Mouse (Mus musculus) thymus, adult 2 months (tissue): ENCODE results near the gene Tenm2. TPM values are rescaled to one million over a fixed set of nuclear protein-coding genes. Genes with fewer than 3 reads are reported as not detected.

Source experiments
- DNase-seq: peaks from one replicate; pipeline ENCODE4 v3.0.0; 2021
- H3K27ac ChIP-seq: fragments of 200-500 bp; 2 replicates; pipeline ENCODE4 v1.5.1; 2012; ENCODE audit warnings: low read length, control low read depth; ENCODE audit not compliant: control insufficient read depth, insufficient read depth
- H3K27me3 ChIP-seq: fragments of 200-500 bp; 2 replicates; pipeline ENCODE4 v1.6.1; 2012; ENCODE audit warnings: mild to moderate bottlenecking, low read length, moderate library complexity, mixed read lengths; ENCODE audit not compliant: control insufficient read depth, insufficient read depth
- H3K36me3 ChIP-seq: fragments of 200-500 bp; 2 replicates; pipeline ENCODE4 v1.6.1; 2012; ENCODE audit warnings: mild to moderate bottlenecking, low read length, moderate library complexity; ENCODE audit not compliant: control insufficient read depth, insufficient read depth
- H3K4me1 ChIP-seq: fragments of 200-500 bp; replicated peaks from 2 replicates; pipeline ENCODE4 v1.6.1; 2012; ENCODE audit warnings: low read length; ENCODE audit not compliant: control insufficient read depth, insufficient read depth
- H3K4me3 ChIP-seq: fragments of 200-500 bp; 2 replicates; pipeline ENCODE4 v1.5.1; 2012; ENCODE audit warnings: mild to moderate bottlenecking, low read length, control low read depth, moderate library complexity; ENCODE audit not compliant: control insufficient read depth, insufficient read depth
- CTCF ChIP-seq: fragments of 200-500 bp; IDR thresholded peaks from 2 replicates; pipeline ENCODE4 v1.5.1; 2012; ENCODE audit warnings: mild to moderate bottlenecking, control low read depth, low read length, moderate library complexity, borderline replicate concordance; ENCODE audit not compliant: control insufficient read depth, poor library complexity, insufficient read depth; ENCODE audit errors: extremely low read depth
- POLR2A ChIP-seq: fragments of 200-500 bp; IDR thresholded peaks from 2 replicates; pipeline ENCODE4 v1.6.1; 2012; ENCODE audit warnings: mild to moderate bottlenecking, low read length, control low read depth, moderate library complexity; ENCODE audit not compliant: control insufficient read depth, poor library complexity, insufficient read depth; ENCODE audit errors: extremely low read depth
- WGBS: fragments of 180-500 bp; shearing (Covaris S2); methylation state at CpG from one replicate; pipeline ENCODE4 v1.1.7; 2018; 5-methylcytosine and 5-hydroxymethylcytosine counted together
- polyA plus RNA-seq: library from polyadenylated mRNA; depleted of rRNA; stranded (reverse); fragments of >200 nt; gene quantifications from 2 replicates; pipeline ENCODE4 v1.2.3, GENCODE M21; 2012

The Tenm2 gene
- polyA plus RNA-seq, 1 experiment = 0.70 TPM

DNA sequence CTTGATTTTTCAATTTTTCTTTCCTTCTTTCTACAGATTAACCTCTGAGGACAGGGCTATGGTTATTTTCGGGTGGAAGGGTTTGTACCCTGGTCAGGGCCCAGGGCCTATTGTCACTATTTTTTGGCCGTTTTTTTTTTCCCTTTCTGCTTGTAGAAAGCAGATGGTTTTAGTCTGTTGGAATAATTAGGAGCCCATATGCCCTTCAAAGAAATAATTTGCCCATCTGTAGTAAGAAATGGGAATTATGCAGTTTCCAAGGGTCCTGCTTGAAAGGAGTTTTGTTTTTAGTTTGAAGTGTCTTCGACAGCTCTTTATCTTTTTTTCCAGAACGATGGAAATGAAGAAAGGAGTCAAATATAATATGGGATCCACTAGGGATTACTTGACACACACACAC, 1245.8 kb downstream of the Tenm2 start:
- DNase-seq = no peak
- no peak overlapping the region for H3K27ac ChIP-seq
- no peak for TF ChIP-seq POLR2A
- TF ChIP-seq CTCF = no peak
- 85% methylated on average over 4 of the region's 4 CpGs for WGBS
- H3K4me1 ChIP-seq = no peaks in the 10 kb centered on the region
- no peaks in the 10 kb centered on the region for H3K27me3 ChIP-seq
- no peak overlapping the region for H3K4me3 ChIP-seq
- no peaks in the 10 kb centered on the region for H3K36me3 ChIP-seq

DNA sequence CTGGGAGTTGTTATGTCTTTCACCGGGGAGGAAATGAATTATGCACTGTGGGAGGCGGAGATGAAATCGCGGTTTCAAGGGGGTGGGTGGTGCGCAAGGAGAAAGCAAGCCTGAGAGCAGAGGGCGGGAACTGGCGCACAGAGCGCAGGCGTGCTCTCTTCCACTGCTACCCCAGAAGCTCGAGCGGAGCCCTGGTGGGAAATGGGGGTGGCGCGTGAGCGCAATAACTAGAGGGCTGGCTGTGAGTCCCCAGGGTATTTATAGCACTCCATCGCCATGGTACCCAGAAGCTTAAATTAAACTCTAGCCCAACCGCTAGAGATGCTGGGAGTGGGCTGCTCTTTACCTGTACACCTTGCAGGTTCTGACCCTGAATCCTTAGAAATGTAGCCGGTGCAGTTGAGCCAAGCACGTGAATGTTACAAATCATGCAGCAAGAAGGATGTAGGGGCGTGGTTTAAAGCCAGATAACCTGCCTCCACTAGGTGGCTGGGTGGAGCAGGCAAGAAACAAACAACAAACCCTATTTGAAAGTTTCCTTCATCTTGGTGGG, 1249.8 kb downstream of the Tenm2 start:
- TF ChIP-seq CTCF = no peak
- TF ChIP-seq POLR2A = no peak
- 4% methylated on average over 19 of the region's 19 CpGs for WGBS
- H3K27me3 ChIP-seq = no peaks in the 10 kb centered on the region
- no peaks in the 10 kb centered on the region for H3K4me1 ChIP-seq
- DNase-seq = peak; percentile 3
- H3K27ac ChIP-seq = no peak overlapping the region
- H3K4me3 ChIP-seq = no peak overlapping the region
- H3K36me3 ChIP-seq = no peaks in the 10 kb centered on the region

- TF ChIP-seq POLR2A = no peak
- TF ChIP-seq CTCF = no peak
- Histone ChIP-seq H3K27ac (no peak overlapping the region), H3K4me3 (no peak overlapping the region), H3K4me1 (peaks cover 6% of the 10 kb centered on the region; the same call in 1 of the 2 replicates), H3K36me3 (no peaks in the 10 kb centered on the region), H3K27me3 (peaks cover 13% of the 10 kb centered on the region)
- WGBS = 91% methylated on average over 3 of the region's 3 CpGs
- DNase-seq = no peak
Observed at GRCm38 (mm10) chr11:35982734-35983133, 1253.0 kb downstream of the Tenm2 start.

- WGBS = 4% methylated on average over 47 of the region's 47 CpGs
- H3K27ac ChIP-seq = no peak within 1 kb of the TSS
- H3K4me3 ChIP-seq = peak within 1 kb of the TSS; percentile 20
- TF ChIP-seq POLR2A (no peak), CTCF (no peak)
- H3K27me3 ChIP-seq = peaks cover 13% of the 10 kb centered on the region
- peaks cover 6% of the 10 kb centered on the region; the same call in 1 of the 2 replicates for H3K4me1 ChIP-seq
- no peaks in the 10 kb centered on the region for H3K36me3 ChIP-seq
- DNase-seq = no peak
Observed at GRCm38 (mm10) chr11:35980411-35980917, 1255.3 kb downstream of the Tenm2 start, which contains the start of gene Wwc1. TSS of gene Wwc1 (minus strand) at chr11:35980527.

DNA sequence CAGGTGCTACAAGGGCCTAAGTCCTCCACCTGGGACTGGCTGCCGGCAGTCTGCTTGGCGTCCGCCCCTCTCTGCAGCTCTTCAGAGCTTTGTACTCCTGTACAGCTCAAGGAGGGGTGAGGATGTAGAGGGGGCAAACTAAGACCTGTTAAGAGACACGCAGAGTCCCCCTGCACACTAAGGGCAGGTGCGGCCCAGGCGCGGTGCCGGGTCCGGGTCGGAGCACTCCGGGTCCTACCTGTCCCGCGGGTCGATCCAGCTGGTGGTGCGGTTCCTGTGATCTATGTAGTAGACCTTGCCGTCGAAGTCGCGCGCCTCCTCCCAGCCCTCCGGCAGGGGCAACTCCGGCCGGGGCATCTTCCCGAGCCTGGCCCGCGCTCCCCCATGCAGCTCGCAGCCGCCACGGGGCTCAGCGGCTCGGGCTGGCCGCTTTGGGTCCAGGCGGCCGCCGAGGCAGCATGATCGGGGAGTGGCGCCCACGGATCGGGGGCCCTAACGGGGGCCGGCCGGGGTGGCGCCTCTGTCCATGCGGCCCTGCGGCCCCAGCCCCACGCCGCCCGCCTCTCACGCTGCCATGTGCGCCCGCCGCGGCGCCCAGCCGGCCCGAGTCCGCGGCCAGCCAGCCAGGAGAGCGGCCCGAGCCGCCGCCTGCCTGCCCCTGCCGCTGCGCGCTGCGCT, 1255.9 kb downstream of the Tenm2 start:
- DNase-seq = no peak

GRCm38 (mm10) chr11:35979266-35979732, 1256.5 kb downstream of the Tenm2 start:
- 13% methylated on average over 12 of the region's 12 CpGs for WGBS

More for the DNA sequence above, 1255.9 kb downstream of the Tenm2 start:
- Histone ChIP-seq H3K36me3 (no peaks in the 10 kb centered on the region), H3K4me1 (peaks cover 6% of the 10 kb centered on the region; the same call in 1 of the 2 replicates), H3K27me3 (peaks cover 13% of the 10 kb centered on the region), H3K4me3 (peak overlapping the region; percentile 20), H3K27ac (no peak overlapping the region)
- TF ChIP-seq CTCF (no peak), POLR2A (no peak)
- WGBS = 6% methylated on average over 45 of the region's 66 CpGs

DNA sequence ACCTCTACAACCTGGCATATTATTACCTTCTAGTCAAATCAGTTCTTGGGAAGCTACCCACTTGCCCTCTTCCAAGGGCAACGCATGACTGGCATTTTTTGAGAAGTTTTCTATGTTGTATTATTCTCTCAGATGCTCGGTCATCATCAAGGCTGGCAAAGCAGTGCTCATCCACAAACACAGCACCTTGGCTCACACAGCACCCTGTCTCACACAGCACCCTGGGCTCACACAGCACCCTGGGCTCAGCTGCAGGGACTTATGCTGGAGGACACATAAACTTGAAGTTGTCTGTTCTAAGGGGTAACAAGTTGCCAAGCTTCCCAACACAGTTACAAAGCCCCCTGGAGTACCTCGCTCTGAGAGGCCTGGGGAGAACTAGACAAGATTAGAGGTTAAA, 1258.0 kb downstream of the Tenm2 start:
- DNase-seq = no peak
- H3K27ac ChIP-seq = no peak overlapping the region
- H3K4me3 ChIP-seq = no peak overlapping the region
- no peaks in the 10 kb centered on the region for H3K36me3 ChIP-seq
- TF ChIP-seq POLR2A = no peak
- no peak for TF ChIP-seq CTCF
- H3K4me1 ChIP-seq = peaks cover 6% of the 10 kb centered on the region; the same call in 1 of the 2 replicates
- peaks cover 13% of the 10 kb centered on the region for H3K27me3 ChIP-seq
- WGBS = 84% methylated on average over 3 of the region's 3 CpGs

More at GRCm38 (mm10) chr11:35979266-35979732, 1256.5 kb downstream of the Tenm2 start:
- no peaks in the 10 kb centered on the region for H3K36me3 ChIP-seq
- H3K4me3 ChIP-seq = no peak overlapping the region
- TF ChIP-seq CTCF (no peak), POLR2A (no peak)
- H3K4me1 ChIP-seq = peaks cover 6% of the 10 kb centered on the region; the same call in 1 of the 2 replicates
- peaks cover 13% of the 10 kb centered on the region for H3K27me3 ChIP-seq
- H3K27ac ChIP-seq = no peak overlapping the region
- no peak for DNase-seq
